Mouse (Mus musculus) testis, adult 2 months (tissue): ENCODE data around the gene Rfx2.

ENCODE experiments used
- CTCF ChIP-seq: fragments of 200-500 bp; IDR thresholded peaks from 2 replicates; pipeline ENCODE4 v1.5.1; 2012; ENCODE audit warnings: low read depth, mild to moderate bottlenecking, inconsistent platforms, low read length, moderate library complexity; ENCODE audit not compliant: control insufficient read depth, insufficient read depth, insufficient replicate concordance
- POLR2A ChIP-seq: fragments of 200-500 bp; IDR thresholded peaks from 2 replicates; pipeline ENCODE4 v1.6.1; 2012; ENCODE audit warnings: low read depth, mild to moderate bottlenecking, inconsistent platforms, low read length, moderate library complexity; ENCODE audit not compliant: control insufficient read depth

DNA sequence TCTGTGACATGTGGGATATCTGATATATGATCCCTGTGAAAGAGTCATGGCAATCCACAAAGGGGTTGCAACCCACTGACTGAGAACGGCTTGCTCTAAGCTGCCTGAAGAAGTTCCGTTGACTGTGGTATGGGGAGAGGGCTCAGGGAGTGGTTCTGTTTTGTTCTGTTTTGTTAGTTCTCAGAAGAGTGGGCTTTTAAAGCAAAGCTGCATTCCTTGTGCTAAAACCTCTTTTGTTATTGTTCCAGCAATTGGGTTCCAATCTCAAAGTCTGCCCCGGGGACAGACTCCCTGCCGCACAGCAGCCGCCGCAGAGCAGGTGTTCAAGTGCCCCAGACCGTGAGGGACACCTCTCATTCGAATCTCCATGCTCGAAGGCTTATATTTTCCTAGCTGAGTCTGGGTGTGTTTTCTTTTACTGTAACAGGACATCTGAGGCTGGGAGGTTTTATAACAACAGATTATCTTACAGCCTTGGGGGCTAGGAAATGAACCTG, 38.7 kb upstream of the Rfx2 start:
- TF ChIP-seq POLR2A (no peak), CTCF (no peak)
